Mouse (Mus musculus) subcutaneous adipose tissue, adult 2 months (tissue): Measurements from ENCODE around the gene Tcte2. TPM values are rescaled to one million over a fixed set of nuclear protein-coding genes. Genes with fewer than 3 reads are reported as not detected.

Source experiments
- polyA plus RNA-seq: library from polyadenylated mRNA; depleted of rRNA; stranded (reverse); fragments of >200 nt; gene quantifications from 2 replicates; pipeline ENCODE4 v1.2.3, GENCODE M21; 2012; ENCODE audit warnings: low replicate concordance; rRNA removed

Gene Tcte2
- polyA plus RNA-seq: 2.2 and 3.0 TPM in 2 replicates

GRCm38 (mm10) chr17:13761179-13761913 lies at the start of gene Tcte2:
Gene Tcte2, minus strand, starts transcription at chr17:13761825.

GRCm38 (mm10) chr17:13759853-13760627 lies 1.6 kb downstream of the Tcte2 start, which contains the start of gene Afdn:
Gene Afdn, plus strand, starts transcription at chr17:13760539.

Other genes with a start within 250 kb of the Tcte2 start
- gene Afdn, start 1.3 kb downstream of the Tcte2 start, polyA plus RNA-seq: 49.7 and 83.0 TPM in 2 replicates
- not detected in 2 replicates for gene Gm7168, start 186.5 kb upstream of the Tcte2 start, polyA plus RNA-seq
- not detected in 2 replicates for gene Gm7356, start 241.9 kb upstream of the Tcte2 start, polyA plus RNA-seq